Mouse (Mus musculus): ENCODE measurements around the gene Chuk.

DNA sequence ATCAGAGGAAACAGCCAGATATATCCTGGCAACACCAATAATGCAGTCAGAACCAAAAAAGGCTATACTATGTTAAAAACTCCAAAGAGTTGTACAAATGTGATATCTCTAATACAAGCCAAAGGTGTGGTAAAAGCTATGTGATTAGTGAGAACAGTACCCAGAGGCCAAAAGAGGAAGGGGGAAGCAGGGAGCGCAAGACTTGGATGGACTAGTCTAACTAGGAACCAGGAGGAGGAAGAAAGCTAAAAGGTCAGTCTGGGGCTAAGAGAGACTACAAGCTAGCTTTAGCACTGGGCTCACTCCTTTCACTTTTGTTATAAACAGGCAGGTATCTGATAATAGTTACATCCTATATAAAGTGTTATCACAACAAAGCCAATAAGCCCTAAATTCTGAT lies 2.9 kb downstream of the Chuk start:
- TF ChIP-seq CTCF (IDR thresholded peaks at IDR 0.05; ENCODE audit: insufficient read depth, low read depth, low read length) (no peak), POLR2A (IDR thresholded peaks at IDR 0.05; ENCODE audit: insufficient read depth, low read depth, low read length) (no peak)
